Mouse (Mus musculus) forebrain, embryonic 10.5 days (tissue): Measurements from ENCODE around the gene Stap2. TPM values are rescaled to one million over a fixed set of nuclear protein-coding genes. Genes with fewer than 3 reads are reported as not detected.

Experiments
- DNase-seq: peaks from one replicate; pipeline ENCODE4 v3.0.0-alpha.2; 2017; ENCODE audit warnings: low spot score; ENCODE audit errors: extremely low spot score
- H3K27ac ChIP-seq: fragments of 300-500 bp; sonication (generic); 2 replicates; pipeline ENCODE4 v1.5.1; 2016; ENCODE audit warnings: mild to moderate bottlenecking
- H3K27me3 ChIP-seq: fragments of 300-500 bp; sonication (generic); 2 replicates; pipeline ENCODE4 v1.6.1; 2016; ENCODE audit warnings: mild to moderate bottlenecking; ENCODE audit not compliant: poor library complexity, severe bottlenecking
- H3K36me3 ChIP-seq: fragments of 300-500 bp; sonication (generic); replicated peaks from 2 replicates; pipeline ENCODE4 v1.6.1; 2016; ENCODE audit warnings: mild to moderate bottlenecking, moderate library complexity
- H3K4me1 ChIP-seq: fragments of 300-500 bp; sonication (generic); 2 replicates; pipeline ENCODE4 v1.6.1; 2016
- H3K4me3 ChIP-seq: fragments of 300-500 bp; sonication (generic); 2 replicates; pipeline ENCODE4 v1.5.1; 2016; ENCODE audit warnings: mild to moderate bottlenecking, moderate library complexity
- H3K9me3 ChIP-seq: fragments of 300-500 bp; sonication (generic); 2 replicates; pipeline ENCODE4 v1.6.1; 2016; ENCODE audit warnings: mild to moderate bottlenecking, moderate library complexity
- WGBS: fragments of 180-500 bp; shearing (Covaris S2); methylation state at CpG from one replicate; pipeline ENCODE4 v1.1.7; 2016; 5-methylcytosine and 5-hydroxymethylcytosine counted together
- polyA plus RNA-seq: library from polyadenylated mRNA; unstranded; fragments of >200 nt; fragmentation: Nextera tagmentation; extraction: Ambion mirVana; gene quantifications from 2 replicates; pipeline ENCODE4 v1.2.1, GENCODE M21; 2016

Stap2 gene
- polyA plus RNA-seq, 1 experiment from 2014 or later = 5.6 TPM

- 86% methylated on average over 2 of the region's 2 CpGs for WGBS
- H3K4me3 ChIP-seq = no peak overlapping the region
- H3K4me1 ChIP-seq = peaks cover 15% of the 10 kb centered on the region
- H3K9me3 ChIP-seq = no peaks in the 10 kb centered on the region
- no peaks in the 10 kb centered on the region for H3K27me3 ChIP-seq
- no peak overlapping the region for H3K27ac ChIP-seq
- peaks cover 85% of the 10 kb centered on the region for H3K36me3 ChIP-seq
- no peak for DNase-seq
These were observed 17.0 kb upstream of the Stap2 start for GRCm38 (mm10) chr17:56022131-56022988.

GRCm38 (mm10) chr17:56021161-56021910, 16.0 kb upstream of the Stap2 start:
- H3K36me3 ChIP-seq = peaks cover 88% of the 10 kb centered on the region
- H3K4me3 ChIP-seq = no peak overlapping the region
- peaks cover 15% of the 10 kb centered on the region for H3K4me1 ChIP-seq
- 88% methylated on average over 4 of the region's 4 CpGs for WGBS
- H3K27ac ChIP-seq = no peak overlapping the region
- DNase-seq = no peak
- no peaks in the 10 kb centered on the region for H3K27me3 ChIP-seq
- no peaks in the 10 kb centered on the region for H3K9me3 ChIP-seq

GRCm38 (mm10) chr17:56020400-56021084, 15.2 kb upstream of the Stap2 start:
- Histone ChIP-seq H3K36me3 (peaks cover 88% of the 10 kb centered on the region), H3K4me1 (peaks cover 15% of the 10 kb centered on the region), H3K27me3 (no peaks in the 10 kb centered on the region), H3K27ac (no peak overlapping the region), H3K9me3 (no peaks in the 10 kb centered on the region), H3K4me3 (no peak overlapping the region)
- no peak for DNase-seq
- 90% methylated on average over 6 of the region's 6 CpGs for WGBS

- DNase-seq = no peak
- Histone ChIP-seq H3K4me1 (peaks cover 12% of the 10 kb centered on the region), H3K4me3 (no peak overlapping the region), H3K36me3 (peaks cover 90% of the 10 kb centered on the region), H3K9me3 (no peaks in the 10 kb centered on the region), H3K27me3 (no peaks in the 10 kb centered on the region), H3K27ac (no peak overlapping the region)
- 81% methylated on average over 20 of the region's 20 CpGs for WGBS
These were observed 13.2 kb upstream of the Stap2 start for GRCm38 (mm10) chr17:56018347-56019131.

GRCm38 (mm10) chr17:56017848-56018247, 12.5 kb upstream of the Stap2 start:
- Histone ChIP-seq H3K9me3 (no peaks in the 10 kb centered on the region), H3K36me3 (peaks cover 90% of the 10 kb centered on the region), H3K27me3 (no peaks in the 10 kb centered on the region), H3K27ac (no peak overlapping the region), H3K4me1 (peaks cover 5% of the 10 kb centered on the region; the same call in 1 of the 2 replicates), H3K4me3 (no peak overlapping the region)
- WGBS = 92% methylated on average over 7 of the region's 7 CpGs
- DNase-seq = no peak

GRCm38 (mm10) chr17:56016793-56017785, 11.7 kb upstream of the Stap2 start:
- H3K36me3 ChIP-seq = peaks cover 91% of the 10 kb centered on the region

GRCm38 (mm10) chr17:56016382-56016781, 11.0 kb upstream of the Stap2 start:
- no peak for DNase-seq
- no peak overlapping the region for H3K4me3 ChIP-seq
- no peaks in the 10 kb centered on the region for H3K27me3 ChIP-seq
- no peaks in the 10 kb centered on the region for H3K9me3 ChIP-seq
- WGBS = 87% methylated on average over 8 of the region's 8 CpGs
- no peak overlapping the region for H3K27ac ChIP-seq
- H3K4me1 ChIP-seq = 0 out of 2 replicates have a peak, but pooled peaks cover 2% of the 10 kb centered on the region
- H3K36me3 ChIP-seq = peaks cover 98% of the 10 kb centered on the region

More at GRCm38 (mm10) chr17:56016793-56017785, 11.7 kb upstream of the Stap2 start:
- H3K9me3 ChIP-seq = no peaks in the 10 kb centered on the region
- no peaks in the 10 kb centered on the region for H3K4me1 ChIP-seq
- no peak overlapping the region for H3K27ac ChIP-seq
- H3K4me3 ChIP-seq = no peak overlapping the region
- DNase-seq = no peak
- no peaks in the 10 kb centered on the region for H3K27me3 ChIP-seq
- WGBS = 89% methylated on average over 15 of the region's 15 CpGs

- DNase-seq = no peak
- Histone ChIP-seq H3K27ac (no peak overlapping the region), H3K4me1 (peaks cover 13% of the 10 kb centered on the region), H3K27me3 (no peaks in the 10 kb centered on the region), H3K4me3 (no peak overlapping the region), H3K9me3 (no peaks in the 10 kb centered on the region), H3K36me3 (peaks cover 99% of the 10 kb centered on the region)
- 97% methylated on average over 9 of the region's 9 CpGs for whole genome bisulfite sequencing
These were observed 9.9 kb upstream of the Stap2 start for GRCm38 (mm10) chr17:56015293-56015692.

- Histone ChIP-seq H3K27me3 (no peaks in the 10 kb centered on the region), H3K4me1 (peaks cover 45% of the 10 kb centered on the region), H3K9me3 (no peaks in the 10 kb centered on the region), H3K36me3 (peaks cover 63% of the 10 kb centered on the region), H3K4me3 (no peak overlapping the region), H3K27ac (no peak overlapping the region)
- no peak for DNase-seq
- WGBS = 91% methylated on average over 7 of the region's 7 CpGs
These were observed 6.1 kb upstream of the Stap2 start for GRCm38 (mm10) chr17:56011441-56011840.

GRCm38 (mm10) chr17:56010681-56011080, 5.3 kb upstream of the Stap2 start:
- Histone ChIP-seq H3K4me3 (peak overlapping the region; percentile 85), H3K4me1 (peaks cover 45% of the 10 kb centered on the region), H3K27ac (peak overlapping the region; percentile 97; the same call in 1 of the 2 replicates), H3K36me3 (peaks cover 55% of the 10 kb centered on the region), H3K27me3 (no peaks in the 10 kb centered on the region), H3K9me3 (no peaks in the 10 kb centered on the region)
- peak; percentile 79 for DNase-seq
- WGBS = 8% methylated on average over 9 of the region's 9 CpGs

- peaks cover 51% of the 10 kb centered on the region for H3K36me3 ChIP-seq
- peak overlapping the region; percentile 85 for H3K4me3 ChIP-seq
- WGBS = 78% methylated on average over 14 of the region's 14 CpGs
- peaks cover 3% of the 10 kb centered on the region for H3K27me3 ChIP-seq
- no peak for DNase-seq
- H3K27ac ChIP-seq = peak overlapping the region; percentile 97
- H3K4me1 ChIP-seq = peaks cover 46% of the 10 kb centered on the region
- H3K9me3 ChIP-seq = no peaks in the 10 kb centered on the region
These were observed 4.9 kb upstream of the Stap2 start for GRCm38 (mm10) chr17:56010255-56010654.
